Mouse (Mus musculus) ES-CJ7 (cell line): Measurements from ENCODE around the gene Atp8b5.

Source experiments
- DNase-seq: peaks from one replicate; pipeline ENCODE4 v3.0.0; 2011; ENCODE audit warnings: low read depth, low spot score

Atp8b5 gene

DNA sequence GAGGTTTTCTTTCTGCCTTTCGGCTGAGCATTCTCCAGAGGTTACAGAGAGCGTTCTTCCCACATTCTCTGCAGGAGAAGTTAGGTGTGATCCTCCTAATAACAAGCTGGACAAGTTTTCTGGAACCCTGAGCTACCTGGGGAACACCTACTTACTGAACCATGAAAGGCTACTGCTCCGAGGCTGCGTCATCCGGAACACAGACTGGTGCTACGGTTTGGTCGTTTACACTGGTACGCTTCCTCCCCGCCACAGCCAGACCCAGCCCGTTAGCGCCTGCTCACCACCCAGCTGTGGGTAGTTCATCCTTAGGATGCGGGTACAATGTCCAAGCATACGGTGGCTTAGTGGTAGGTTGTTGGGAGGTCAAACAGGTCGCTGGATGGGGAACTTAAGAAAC lies 55.4 kb downstream of the Atp8b5 start:
- no peak for DNase-seq

DNA sequence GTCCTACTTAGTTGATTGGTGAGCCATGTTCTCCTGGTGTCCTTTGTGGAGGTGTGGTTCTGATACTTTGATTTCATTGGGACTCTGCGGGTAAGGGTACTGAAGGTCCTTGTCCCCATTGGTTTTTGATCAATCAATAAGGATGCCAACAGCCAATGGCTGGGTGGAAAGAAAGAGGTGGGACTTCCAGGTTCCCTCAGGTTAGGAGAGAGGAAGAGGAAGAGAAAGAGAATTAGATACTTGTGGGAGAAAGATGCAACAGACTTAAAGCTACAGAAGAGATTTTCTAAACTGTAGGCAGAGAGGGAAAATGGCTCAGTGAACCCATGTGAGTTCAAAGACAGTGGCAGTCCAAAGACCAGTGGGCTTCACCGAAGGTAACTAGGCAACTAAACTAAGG lies 60.2 kb downstream of the Atp8b5 start:
- no peak for DNase-seq

- DNase-seq, result peak; percentile 89
These were observed 67.8 kb downstream of the Atp8b5 start for GRCm38 (mm10) chr4:43334771-43335170.

DNA sequence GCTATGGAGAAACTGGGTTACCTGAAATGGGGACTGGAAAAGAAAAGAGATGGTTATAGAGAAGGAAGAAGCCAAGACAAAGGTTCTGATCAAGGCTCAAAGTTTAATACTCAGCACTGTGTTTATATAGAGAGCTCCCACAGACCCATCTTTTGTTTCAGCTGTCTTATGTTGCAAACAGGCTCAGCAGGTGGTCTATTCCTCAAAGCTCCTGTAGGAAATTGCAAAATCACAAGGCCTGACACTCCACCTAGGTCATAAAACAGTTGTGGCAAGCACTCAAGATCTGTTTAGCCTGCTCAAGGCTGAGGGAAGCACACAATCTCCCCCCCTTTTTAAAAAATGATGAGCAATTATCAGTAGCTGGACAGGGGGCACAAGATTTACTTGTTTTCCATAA lies 69.2 kb downstream of the Atp8b5 start:
- peak; percentile 51 for DNase-seq

GRCm38 (mm10) chr4:43340096-43340804 lies 73.3 kb downstream of the Atp8b5 start:
- DNase-seq, result no peak

- no peak for DNase-seq
These were observed 74.4 kb downstream of the Atp8b5 start for GRCm38 (mm10) chr4:43341276-43341891.

- DNase-seq, result no peak
These were observed 75.5 kb downstream of the Atp8b5 start for GRCm38 (mm10) chr4:43342443-43342842.

- no peak for DNase-seq
These were observed 78.0 kb downstream of the Atp8b5 start for GRCm38 (mm10) chr4:43344932-43345331.

DNA sequence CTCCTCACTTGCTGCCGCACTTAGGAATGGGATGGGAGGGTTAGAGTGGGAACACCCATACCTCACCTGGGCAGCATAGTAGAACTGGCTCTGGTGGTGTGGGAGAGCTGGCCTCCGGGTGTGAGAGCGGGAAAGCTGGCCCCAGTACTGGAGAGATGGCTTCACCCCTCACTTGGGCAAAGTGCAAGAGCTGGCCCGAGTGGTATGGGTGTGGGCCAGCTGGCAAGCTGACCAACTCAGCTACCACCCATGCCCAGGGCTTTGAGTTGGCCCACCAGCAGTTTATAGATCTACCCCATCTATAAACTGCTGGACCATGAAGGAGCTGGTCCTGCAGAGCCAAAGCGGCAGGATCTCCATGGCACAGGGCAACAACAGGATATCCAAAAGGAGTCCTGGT lies 82.2 kb downstream of the Atp8b5 start:
- DNase-seq, result no peak

GRCm38 (mm10) chr4:43350038-43350560 lies 83.1 kb downstream of the Atp8b5 start:
- no peak for DNase-seq

- no peak for DNase-seq
These were observed 86.7 kb downstream of the Atp8b5 start for GRCm38 (mm10) chr4:43353662-43354061.

DNA sequence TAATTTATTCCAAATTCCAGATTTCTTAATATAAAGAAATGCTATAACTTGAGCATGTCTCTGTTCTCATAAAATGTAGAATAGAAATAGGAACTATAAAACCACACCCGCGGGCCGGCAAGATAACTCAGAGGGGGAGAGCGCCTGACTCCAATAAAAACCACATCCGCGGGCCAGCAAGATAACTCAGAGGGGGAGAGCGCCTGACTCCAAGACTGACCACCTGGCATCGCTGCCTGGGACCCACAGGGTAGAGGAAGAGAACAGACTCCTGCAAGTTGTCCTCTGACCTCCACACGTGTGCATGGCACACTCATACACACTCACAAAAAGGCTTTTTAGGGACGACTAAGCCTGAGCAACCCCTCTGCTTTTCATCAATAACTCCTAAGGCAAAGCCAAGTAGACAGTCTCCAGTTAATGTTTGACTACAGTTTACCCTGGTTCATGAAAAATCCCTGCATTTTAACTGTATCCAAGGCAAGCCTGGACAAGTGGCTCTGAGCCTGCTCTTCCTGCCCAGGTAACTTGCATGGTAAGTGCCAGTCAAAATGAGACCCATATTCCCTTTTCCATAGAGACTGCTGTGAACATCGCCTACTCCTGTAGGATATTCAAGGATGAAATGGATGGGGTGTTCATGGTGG lies 98.1 kb downstream of the Atp8b5 start:
- no peak for DNase-seq

GRCm38 (mm10) chr4:43367295-43367694 lies 100.3 kb downstream of the Atp8b5 start:
- DNase-seq, result no peak

- no peak for DNase-seq
These were observed 100.8 kb downstream of the Atp8b5 start for GRCm38 (mm10) chr4:43367787-43368186.

- no peak for DNase-seq
These were observed 104.4 kb downstream of the Atp8b5 start for GRCm38 (mm10) chr4:43371406-43371805.

GRCm38 (mm10) chr4:43372155-43372554 lies 105.2 kb downstream of the Atp8b5 start:
- DNase-seq, result peak; percentile 34

GRCm38 (mm10) chr4:43374266-43374665 lies 107.3 kb downstream of the Atp8b5 start:
- no peak for DNase-seq

GRCm38 (mm10) chr4:43379601-43380000 lies 112.6 kb downstream of the Atp8b5 start:
- no peak for DNase-seq

- DNase-seq, result no peak
These were observed 114.0 kb downstream of the Atp8b5 start for GRCm38 (mm10) chr4:43380951-43381350.

DNA sequence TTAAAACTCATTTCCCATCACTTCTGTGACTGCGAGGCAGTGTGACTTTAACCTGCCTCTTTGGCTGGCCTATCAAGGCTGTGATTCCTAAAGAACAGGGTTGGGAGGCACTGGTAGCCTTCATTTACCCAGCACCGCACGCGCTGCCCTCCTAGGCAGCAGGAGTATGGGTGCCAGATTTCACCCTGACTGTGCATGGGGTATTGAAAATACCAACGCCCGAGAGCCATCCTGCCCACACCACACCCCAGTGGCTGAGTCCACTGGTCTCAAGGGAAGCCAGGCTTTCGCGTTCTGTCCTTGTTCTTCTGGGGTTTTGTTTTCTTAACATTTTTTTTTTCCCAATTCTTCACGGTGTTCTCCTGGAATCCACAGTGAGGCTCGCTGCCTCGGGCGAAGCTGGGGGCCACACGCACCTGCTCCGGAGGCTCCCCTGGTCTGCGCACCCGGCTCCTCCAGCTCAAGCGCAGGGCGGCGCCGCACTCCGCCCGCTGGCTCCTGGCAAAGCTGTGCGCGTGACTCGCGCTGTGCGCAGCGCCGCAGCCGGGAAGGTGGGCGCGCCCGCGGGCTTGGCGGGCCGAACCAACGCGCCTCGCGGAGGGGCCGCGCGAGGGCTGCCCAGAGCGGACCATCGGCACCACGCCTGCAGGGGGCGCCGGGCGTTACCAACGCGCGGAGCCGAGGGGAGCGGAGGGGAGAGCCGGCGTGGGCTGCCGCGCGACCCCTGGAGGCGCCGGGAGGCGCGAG lies 114.6 kb downstream of the Atp8b5 start, which contains the start of gene Rusc2:
Gene Rusc2 (plus strand): TSS at position 572 of the 747 bp plus-strand sequence.
- peak; percentile 79 for DNase-seq

- no peak for DNase-seq
These were observed 115.4 kb downstream of the Atp8b5 start for GRCm38 (mm10) chr4:43382155-43383020.
